Mouse (Mus musculus) midbrain, embryonic 16.5 days (tissue): Measurements from ENCODE around the gene Hpf1. TPM values are rescaled to one million over a fixed set of nuclear protein-coding genes. Genes with fewer than 3 reads are reported as not detected.
A peak's percentile ranks its signal among the peaks of the same experiment; 100 is the strongest.

Experiments used
- ATAC-seq: fragments of 200-750 bp; cut with Nextera tagmentation; 2 replicates; pipeline ENCODE4 v1.8.0; 2017; ENCODE audit warnings: moderate TSS enrichment
- H3K27ac ChIP-seq: fragments of 300-500 bp; sonication (generic); 2 replicates; pipeline ENCODE4 v1.5.1; 2014; ENCODE audit warnings: mild to moderate bottlenecking, low read length, mixed read lengths
- H3K27me3 ChIP-seq: fragments of 300-500 bp; sonication (generic); 2 replicates; pipeline ENCODE4 v1.6.1; 2014; ENCODE audit warnings: low read depth, low read length, mixed read lengths; ENCODE audit not compliant: control insufficient read depth, insufficient read depth
- H3K36me3 ChIP-seq: fragments of 300-500 bp; sonication (generic); 2 replicates; pipeline ENCODE4 v1.6.1; 2014; ENCODE audit warnings: mild to moderate bottlenecking, low read length, moderate library complexity, mixed read lengths; ENCODE audit not compliant: control insufficient read depth, insufficient read depth
- H3K4me1 ChIP-seq: fragments of 300-500 bp; sonication (generic); 2 replicates; pipeline ENCODE4 v1.6.1; 2014; ENCODE audit warnings: mild to moderate bottlenecking, low read length, mixed read lengths; ENCODE audit not compliant: control insufficient read depth, insufficient read depth
- H3K4me2 ChIP-seq: fragments of 300-500 bp; sonication (generic); 2 replicates; pipeline ENCODE4 v1.6.1; 2014; ENCODE audit warnings: mild to moderate bottlenecking, low read length, mixed read lengths
- H3K4me3 ChIP-seq: fragments of 300-500 bp; sonication (generic); 2 replicates; pipeline ENCODE4 v1.5.1; 2014; ENCODE audit warnings: low read depth, mild to moderate bottlenecking, low read length, moderate library complexity, mixed read lengths
- H3K9ac ChIP-seq: fragments of 300-500 bp; sonication (generic); 2 replicates; pipeline ENCODE4 v1.6.1; 2014; ENCODE audit warnings: low read depth, low read length, mixed read lengths
- H3K9me3 ChIP-seq: fragments of 300-500 bp; sonication (generic); replicated peaks from 2 replicates; pipeline ENCODE4 v1.6.1; 2014; ENCODE audit warnings: mild to moderate bottlenecking, low read length, mixed read lengths; ENCODE audit not compliant: control insufficient read depth, poor library complexity, severe bottlenecking
- WGBS: fragments of 180-500 bp; shearing (Covaris S2); extraction: QIAGEN DNeasy Blood & Tissue Kit; methylation state at CpG from one replicate; pipeline ENCODE4 v1.1.7; 2014; 5-methylcytosine and 5-hydroxymethylcytosine counted together
- polyA plus RNA-seq: library from polyadenylated mRNA; unstranded; fragments of >200 nt; fragmentation: Nextera tagmentation; extraction: Ambion mirVana; gene quantifications from 2 replicates; pipeline ENCODE4 v1.2.1, GENCODE M21; 2015

Gene Hpf1
- polyA plus RNA-seq, 1 experiment from 2014 or later = 101 TPM

- peak overlapping the region; percentile 83 for H3K4me2 ChIP-seq
- H3K4me1 ChIP-seq = peaks cover 20% of the 10 kb centered on the region
- no peaks in the 10 kb centered on the region for H3K9me3 ChIP-seq
- no peak overlapping the region for H3K9ac ChIP-seq
- H3K36me3 ChIP-seq = no peaks in the 10 kb centered on the region
- ATAC-seq = no peak
- H3K27ac ChIP-seq = no peak overlapping the region
- no peaks in the 10 kb centered on the region for H3K27me3 ChIP-seq
- H3K4me3 ChIP-seq = no peak overlapping the region; the same call in 1 of the 2 replicates
- WGBS = 86% methylated on average over 11 of the region's 11 CpGs
Observed at GRCm38 (mm10) chr8:60889131-60889842, 931 bp upstream of the Hpf1 start.

- peak overlapping the region; percentile 61; the same call in 1 of the 2 replicates for H3K27ac ChIP-seq
- no peaks in the 10 kb centered on the region for H3K36me3 ChIP-seq
- H3K4me2 ChIP-seq = peak overlapping the region; percentile 83
- WGBS = 2% methylated on average over 23 of the region's 23 CpGs
- no peak for ATAC-seq
- H3K9me3 ChIP-seq = no peaks in the 10 kb centered on the region
- H3K27me3 ChIP-seq = no peaks in the 10 kb centered on the region
- peak overlapping the region; percentile 77 for H3K9ac ChIP-seq
- peaks cover 20% of the 10 kb centered on the region for H3K4me1 ChIP-seq
- peak overlapping the region; percentile 84 for H3K4me3 ChIP-seq
Observed at GRCm38 (mm10) chr8:60890520-60890874, 279 bp downstream of the Hpf1 start.

DNA sequence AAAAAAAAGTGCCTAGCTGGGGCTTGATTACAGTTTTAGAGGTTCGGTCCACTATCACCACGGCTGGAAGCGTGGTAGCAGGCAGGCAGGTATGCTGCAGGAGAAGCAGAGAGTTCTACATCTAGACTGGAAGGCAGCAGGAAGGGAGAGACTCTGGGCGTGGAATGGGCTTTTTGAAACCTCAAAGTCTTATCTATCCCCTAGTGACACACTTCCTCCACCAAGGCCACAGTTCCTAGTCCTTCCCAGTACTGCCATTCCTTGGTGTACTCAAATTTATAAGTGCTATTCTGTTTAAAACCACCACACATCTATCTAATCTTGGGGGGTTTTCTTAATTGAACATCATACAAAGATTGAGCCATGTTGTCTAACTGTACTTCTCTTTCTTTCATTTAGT lies 1.5 kb downstream of the Hpf1 start:
- Histone ChIP-seq H3K36me3 (no peaks in the 10 kb centered on the region; the same call in 1 of the 2 replicates), H3K27ac (no peak overlapping the region), H3K4me3 (no peak overlapping the region), H3K4me1 (peaks cover 20% of the 10 kb centered on the region), H3K9me3 (no peaks in the 10 kb centered on the region), H3K27me3 (no peaks in the 10 kb centered on the region), H3K4me2 (no peak overlapping the region; the same call in 1 of the 2 replicates), H3K9ac (no peak overlapping the region)
- no peak for ATAC-seq
- 96% methylated on average over 4 of the region's 4 CpGs for WGBS

DNA sequence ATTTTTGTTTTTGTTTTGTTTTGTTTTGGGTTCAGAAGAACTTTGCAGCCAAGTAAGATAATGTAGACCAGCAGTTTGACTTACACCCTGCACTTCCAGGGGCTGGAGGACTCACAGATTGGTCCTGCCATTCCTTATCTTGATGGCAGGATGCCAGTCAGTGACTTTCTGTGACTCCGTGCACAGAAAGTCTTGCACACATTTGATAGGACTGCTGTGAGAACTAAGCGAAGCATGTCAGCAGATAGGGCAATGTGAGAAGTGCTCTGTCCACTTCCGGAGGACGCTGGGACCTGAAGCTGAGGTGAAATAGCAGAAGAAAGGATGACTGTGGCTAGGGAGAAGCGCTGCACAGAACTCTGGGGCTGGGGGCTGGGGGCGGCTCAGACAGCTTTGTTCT lies 5.7 kb downstream of the Hpf1 start:
- no peak for ATAC-seq
- H3K9ac ChIP-seq = no peak overlapping the region
- WGBS = 94% methylated on average over 6 of the region's 6 CpGs
- H3K27me3 ChIP-seq = no peaks in the 10 kb centered on the region
- H3K4me3 ChIP-seq = no peak overlapping the region
- H3K4me2 ChIP-seq = no peak overlapping the region
- peaks cover 18% of the 10 kb centered on the region for H3K4me1 ChIP-seq
- no peak overlapping the region for H3K27ac ChIP-seq
- no peaks in the 10 kb centered on the region for H3K9me3 ChIP-seq
- peaks cover 4% of the 10 kb centered on the region; the same call in 1 of the 2 replicates for H3K36me3 ChIP-seq

- WGBS = 70% methylated on average over 9 of the region's 9 CpGs
- Histone ChIP-seq H3K4me3 (no peak overlapping the region), H3K4me1 (no peaks in the 10 kb centered on the region), H3K27me3 (no peaks in the 10 kb centered on the region), H3K9me3 (no peaks in the 10 kb centered on the region), H3K36me3 (peaks cover 4% of the 10 kb centered on the region; the same call in 1 of the 2 replicates), H3K4me2 (no peak overlapping the region), H3K27ac (no peak overlapping the region), H3K9ac (no peak overlapping the region)
- ATAC-seq = 0 out of 2 replicates have a peak, but pooled peaks have one; percentile 54
Observed at GRCm38 (mm10) chr8:60900147-60900546, 9.9 kb downstream of the Hpf1 start.

- Histone ChIP-seq H3K4me2 (no peak overlapping the region), H3K36me3 (peaks cover 2% of the 10 kb centered on the region; the same call in 1 of the 2 replicates), H3K27ac (no peak overlapping the region), H3K9ac (no peak overlapping the region), H3K4me1 (no peaks in the 10 kb centered on the region), H3K4me3 (no peak overlapping the region), H3K27me3 (no peaks in the 10 kb centered on the region), H3K9me3 (no peaks in the 10 kb centered on the region)
- ATAC-seq = no peak
- WGBS = 81% methylated on average over 4 of the region's 4 CpGs
Observed at GRCm38 (mm10) chr8:60912081-60912480, 21.9 kb downstream of the Hpf1 start.

- Histone ChIP-seq H3K27me3 (no peaks in the 10 kb centered on the region), H3K4me2 (no peak overlapping the region), H3K9ac (no peak overlapping the region), H3K27ac (no peak overlapping the region), H3K36me3 (peaks cover 2% of the 10 kb centered on the region; the same call in 1 of the 2 replicates), H3K4me1 (no peaks in the 10 kb centered on the region), H3K4me3 (no peak overlapping the region), H3K9me3 (no peaks in the 10 kb centered on the region)
- no peak for ATAC-seq
- WGBS = 55% methylated on average over 10 of the region's 10 CpGs
Observed at GRCm38 (mm10) chr8:60912554-60912953, 22.3 kb downstream of the Hpf1 start.

GRCm38 (mm10) chr8:60919069-60919468 lies 28.9 kb downstream of the Hpf1 start:
- Histone ChIP-seq H3K36me3 (peaks cover 6% of the 10 kb centered on the region; the same call in 1 of the 2 replicates), H3K9me3 (no peaks in the 10 kb centered on the region), H3K9ac (no peak overlapping the region), H3K27me3 (no peaks in the 10 kb centered on the region), H3K4me2 (no peak overlapping the region), H3K4me1 (no peaks in the 10 kb centered on the region), H3K27ac (no peak overlapping the region), H3K4me3 (no peak overlapping the region)
- WGBS = 93% methylated on average over 3 of the region's 3 CpGs
- ATAC-seq = no peak

- Histone ChIP-seq H3K36me3 (peaks cover 6% of the 10 kb centered on the region; the same call in 1 of the 2 replicates), H3K27me3 (no peaks in the 10 kb centered on the region), H3K4me3 (no peak overlapping the region), H3K9ac (no peak overlapping the region), H3K4me1 (no peaks in the 10 kb centered on the region), H3K4me2 (no peak overlapping the region), H3K9me3 (no peaks in the 10 kb centered on the region), H3K27ac (no peak overlapping the region)
- 91% methylated on average over 4 of the region's 4 CpGs for WGBS
- no peak for ATAC-seq
Observed at GRCm38 (mm10) chr8:60920176-60920575, 30.0 kb downstream of the Hpf1 start.
